Mouse (Mus musculus) liver, embryonic 16.5 days (tissue): Measurements from ENCODE around the gene Prpf6. TPM values are rescaled to one million over a fixed set of nuclear protein-coding genes. Genes with fewer than 3 reads are reported as not detected.

Experiments
- ATAC-seq: fragments of 200-750 bp; cut with Nextera tagmentation; 2 replicates; pipeline ENCODE4 v1.8.0; 2017; ENCODE audit warnings: low read depth, mild to moderate bottlenecking, moderate number of reproducible peaks, moderate library complexity
- H3K27ac ChIP-seq: fragments of 300-500 bp; sonication (generic); 2 replicates; pipeline ENCODE4 v1.5.1; 2014; ENCODE audit warnings: mild to moderate bottlenecking, low read length
- H3K27me3 ChIP-seq: fragments of 300-500 bp; sonication (generic); 2 replicates; pipeline ENCODE4 v1.6.1; 2014; ENCODE audit warnings: low read depth, low read length, mixed read lengths; ENCODE audit not compliant: control insufficient read depth, insufficient read depth
- H3K36me3 ChIP-seq: fragments of 300-500 bp; sonication (generic); 2 replicates; pipeline ENCODE4 v1.6.1; 2014; ENCODE audit warnings: mild to moderate bottlenecking; ENCODE audit not compliant: control insufficient read depth, insufficient read depth
- H3K4me1 ChIP-seq: fragments of 300-500 bp; sonication (generic); 2 replicates; pipeline ENCODE4 v1.6.1; 2014; ENCODE audit warnings: low read depth, low read length, mixed read lengths; ENCODE audit not compliant: control insufficient read depth
- H3K4me2 ChIP-seq: fragments of 300-500 bp; sonication (generic); 2 replicates; pipeline ENCODE4 v1.6.1; 2014; ENCODE audit warnings: low read depth, low read length, mixed read lengths
- H3K4me3 ChIP-seq: fragments of 300-500 bp; sonication (generic); 2 replicates; pipeline ENCODE4 v1.5.1; 2014; ENCODE audit warnings: low read depth, mild to moderate bottlenecking, low read length
- H3K9ac ChIP-seq: fragments of 300-500 bp; sonication (generic); 2 replicates; pipeline ENCODE4 v1.6.1; 2014; ENCODE audit warnings: low read depth, low read length
- H3K9me3 ChIP-seq: fragments of 300-500 bp; sonication (generic); replicated peaks from 2 replicates; pipeline ENCODE4 v1.6.1; 2016; ENCODE audit warnings: low read length; ENCODE audit not compliant: control insufficient read depth
- WGBS: fragments of 180-500 bp; shearing (Covaris S2); extraction: QIAGEN DNeasy Blood & Tissue Kit; methylation state at CpG from one replicate; pipeline ENCODE4 v1.1.7; 2014; ENCODE audit not compliant: insufficient replicate concordance; 5-methylcytosine and 5-hydroxymethylcytosine counted together
- polyA plus RNA-seq: library from polyadenylated mRNA; unstranded; fragments of >200 nt; fragmentation: Nextera tagmentation; extraction: Ambion mirVana; gene quantifications from 2 replicates; pipeline ENCODE4 v1.2.1, GENCODE M21; 2015

Gene Prpf6
- polyA plus RNA-seq: 24.2 and 25.0 TPM in 2 replicates

GRCm38 (mm10) chr2:181591528-181592085, at the start of gene Prpf6:
Prpf6 (plus strand) TSS chr2:181591868.
- Histone ChIP-seq H3K4me2 (peak within 1 kb of the TSS; percentile 93), H3K27ac (peak within 1 kb of the TSS; percentile 82), H3K9ac (peak within 1 kb of the TSS; percentile 83), H3K27me3 (no peaks in the 10 kb centered on the region), H3K9me3 (no peaks in the 10 kb centered on the region), H3K36me3 (peaks cover 11% of the 10 kb centered on the region), H3K4me3 (peak within 1 kb of the TSS; percentile 85), H3K4me1 (peaks cover 30% of the 10 kb centered on the region)
- WGBS: 11% methylated on average over 5 of the region's 5 CpGs
- peak; percentile 23 for ATAC-seq

- H3K36me3 ChIP-seq: peaks cover 37% of the 10 kb centered on the region
- peak overlapping the region; percentile 14; the same call in 1 of the 2 replicates for H3K4me2 ChIP-seq
- no peaks in the 10 kb centered on the region for H3K27me3 ChIP-seq
- peaks cover 14% of the 10 kb centered on the region for H3K4me1 ChIP-seq
- peak; percentile 75 for ATAC-seq
- H3K9ac ChIP-seq: no peak overlapping the region
- no peak overlapping the region for H3K4me3 ChIP-seq
- peak overlapping the region; percentile 75 for H3K27ac ChIP-seq
- WGBS: 59% methylated on average over 7 of the region's 7 CpGs
- H3K9me3 ChIP-seq: no peaks in the 10 kb centered on the region
These were observed 45.5 kb upstream of the Prpf6 start for GRCm38 (mm10) chr2:181546142-181546541.

DNA sequence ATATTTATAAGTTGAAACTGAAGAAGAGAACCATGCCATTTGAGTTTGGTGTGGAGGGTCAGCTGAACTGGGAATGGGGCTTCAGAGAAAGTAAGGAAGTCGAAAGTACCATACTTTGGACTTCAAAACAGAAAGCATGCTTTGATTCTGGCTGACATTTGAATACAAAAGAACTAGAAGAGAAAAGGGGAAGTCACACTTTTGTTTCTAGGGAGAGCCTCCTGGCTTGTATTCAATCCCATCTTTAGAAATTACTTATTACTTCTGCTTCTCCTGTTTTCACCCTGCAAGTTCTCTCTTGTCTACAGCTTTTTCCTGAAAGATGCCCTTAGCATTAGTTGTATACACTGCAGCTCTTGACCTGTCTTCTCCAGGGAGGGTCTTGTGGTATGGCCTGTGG, 43.4 kb upstream of the Prpf6 start:
- Histone ChIP-seq H3K36me3 (peaks cover 40% of the 10 kb centered on the region), H3K4me3 (no peak overlapping the region), H3K9me3 (no peaks in the 10 kb centered on the region), H3K27me3 (no peaks in the 10 kb centered on the region), H3K9ac (no peak overlapping the region), H3K4me2 (no peak overlapping the region), H3K4me1 (peaks cover 14% of the 10 kb centered on the region), H3K27ac (no peak overlapping the region)
- WGBS: 31% methylated on average over 1 of the region's 1 CpGs
- ATAC-seq: no peak

GRCm38 (mm10) chr2:181548682-181549081, 43.0 kb upstream of the Prpf6 start:
- ATAC-seq: no peak
- Histone ChIP-seq H3K9ac (no peak overlapping the region), H3K36me3 (peaks cover 40% of the 10 kb centered on the region), H3K27ac (no peak overlapping the region), H3K9me3 (no peaks in the 10 kb centered on the region), H3K4me1 (peaks cover 14% of the 10 kb centered on the region), H3K4me3 (no peak overlapping the region), H3K27me3 (no peaks in the 10 kb centered on the region), H3K4me2 (no peak overlapping the region)
- WGBS: 82% methylated on average over 5 of the region's 5 CpGs

DNA sequence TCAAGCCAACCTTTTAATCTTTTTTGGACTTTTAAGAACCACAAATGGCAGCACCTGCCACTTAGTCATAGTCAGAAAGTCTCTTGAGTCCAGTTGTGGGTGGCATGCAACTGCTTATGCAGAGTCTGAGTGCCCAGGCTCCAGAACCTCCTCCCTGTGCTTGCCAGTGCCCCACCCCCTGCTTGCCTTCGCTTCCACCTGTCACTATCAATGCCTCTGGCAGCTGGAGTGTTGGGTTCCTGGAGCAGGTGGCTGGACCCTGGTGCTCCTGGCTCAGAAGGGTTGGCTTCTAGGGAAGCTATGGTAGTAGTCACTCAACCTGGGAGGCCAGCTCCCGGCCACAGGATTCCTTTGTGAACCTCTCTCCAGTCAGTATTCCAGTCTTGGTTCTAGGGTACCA, 41.4 kb upstream of the Prpf6 start:
- Histone ChIP-seq H3K4me3 (no peak overlapping the region), H3K4me1 (peaks cover 14% of the 10 kb centered on the region), H3K9me3 (no peaks in the 10 kb centered on the region), H3K9ac (no peak overlapping the region), H3K36me3 (peaks cover 40% of the 10 kb centered on the region), H3K4me2 (no peak overlapping the region), H3K27me3 (no peaks in the 10 kb centered on the region), H3K27ac (no peak overlapping the region)
- WGBS: 75% methylated on average over 2 of the region's 2 CpGs
- ATAC-seq: no peak

GRCm38 (mm10) chr2:181553772-181554171, 37.9 kb upstream of the Prpf6 start:
- H3K4me2 ChIP-seq: no peak overlapping the region
- H3K4me1 ChIP-seq: peaks cover 5% of the 10 kb centered on the region
- H3K9ac ChIP-seq: no peak overlapping the region
- H3K27me3 ChIP-seq: no peaks in the 10 kb centered on the region
- H3K36me3 ChIP-seq: peaks cover 25% of the 10 kb centered on the region
- no peaks in the 10 kb centered on the region for H3K9me3 ChIP-seq
- H3K4me3 ChIP-seq: no peak overlapping the region
- ATAC-seq: peak; percentile 40; the same call in 1 of the 2 replicates
- peak overlapping the region; percentile 51 for H3K27ac ChIP-seq

GRCm38 (mm10) chr2:181567338-181567737, 24.3 kb upstream of the Prpf6 start:
- no peak for ATAC-seq
- WGBS: 76% methylated on average over 3 of the region's 3 CpGs
- Histone ChIP-seq H3K27me3 (no peaks in the 10 kb centered on the region), H3K9ac (no peak overlapping the region), H3K4me2 (no peak overlapping the region), H3K36me3 (no peaks in the 10 kb centered on the region), H3K4me1 (peaks cover 29% of the 10 kb centered on the region), H3K9me3 (no peaks in the 10 kb centered on the region), H3K4me3 (no peak overlapping the region), H3K27ac (no peak overlapping the region)

GRCm38 (mm10) chr2:181568272-181569008, 23.2 kb upstream of the Prpf6 start:
- H3K36me3 ChIP-seq: no peaks in the 10 kb centered on the region; the same call in 1 of the 2 replicates
- no peak overlapping the region for H3K4me3 ChIP-seq
- peak; percentile 76 for ATAC-seq
- H3K27me3 ChIP-seq: no peaks in the 10 kb centered on the region
- peaks cover 29% of the 10 kb centered on the region for H3K4me1 ChIP-seq
- H3K27ac ChIP-seq: peak overlapping the region; percentile 72
- no peaks in the 10 kb centered on the region for H3K9me3 ChIP-seq
- WGBS: 22% methylated on average over 7 of the region's 7 CpGs
- peak overlapping the region; percentile 29; the same call in 1 of the 2 replicates for H3K9ac ChIP-seq
- H3K4me2 ChIP-seq: peak overlapping the region; percentile 15; the same call in 1 of the 2 replicates

- Histone ChIP-seq H3K36me3 (no peaks in the 10 kb centered on the region; the same call in 1 of the 2 replicates), H3K4me3 (no peak overlapping the region), H3K27ac (no peak overlapping the region), H3K4me1 (peaks cover 34% of the 10 kb centered on the region), H3K27me3 (no peaks in the 10 kb centered on the region), H3K9me3 (no peaks in the 10 kb centered on the region), H3K9ac (no peak overlapping the region), H3K4me2 (no peak overlapping the region)
- ATAC-seq: no peak
- WGBS: 87% methylated on average over 10 of the region's 10 CpGs
These were observed 21.8 kb upstream of the Prpf6 start for GRCm38 (mm10) chr2:181569856-181570255.
